Mouse (Mus musculus): ENCODE measurements around the gene Brinp2.

GRCm38 (mm10) chr1:158383210-158383609 lies 27.1 kb upstream of the Brinp2 start:
- TF ChIP-seq POLR2A (IDR thresholded peaks at IDR 0.05; ENCODE audit: insufficient read depth, low read depth, low read length): no peak
- no peak for TF ChIP-seq CTCF (IDR thresholded peaks at IDR 0.05)
- TF ChIP-seq EP300 (IDR thresholded peaks at IDR 0.05; ENCODE audit: insufficient read depth, low read depth, low read length): no peak

Data from heart, adult 2 months (tissue).